Mouse (Mus musculus): ENCODE results near the gene Fam172a.

Fam172a gene

GRCm38 (mm10) chr13:77976248-77976647, 274.4 kb downstream of the Fam172a start:
- no peak for DNase-seq

GRCm38 (mm10) chr13:77977121-77977520, 275.3 kb downstream of the Fam172a start:
- no peak for DNase-seq

- DNase-seq = peak; percentile 10 to 42
Measured at GRCm38 (mm10) chr13:77982105-77982851, 280.4 kb downstream of the Fam172a start.

- no peak for DNase-seq
Measured at GRCm38 (mm10) chr13:77982852-77983202, 281.0 kb downstream of the Fam172a start.

- DNase-seq = no peak
Measured at GRCm38 (mm10) chr13:77991189-77991886, 289.5 kb downstream of the Fam172a start.

GRCm38 (mm10) chr13:78004649-78005048, 302.8 kb downstream of the Fam172a start:
- DNase-seq = no peak

GRCm38 (mm10) chr13:78005344-78005743, 303.5 kb downstream of the Fam172a start:
- DNase-seq = no peak

GRCm38 (mm10) chr13:78010176-78010575, 308.3 kb downstream of the Fam172a start:
- no peak for DNase-seq

- peak in 1 of 2 experiments; percentile 20 for DNase-seq
Measured at GRCm38 (mm10) chr13:78024683-78025294, 323.0 kb downstream of the Fam172a start, which contains the start of gene Pou5f2. TSS of gene Pou5f2 (plus strand) at chr13:78024902.

GRCm38 (mm10) chr13:78032821-78033220, 331.0 kb downstream of the Fam172a start:
- DNase-seq = no peak

- no peak for DNase-seq
Measured at GRCm38 (mm10) chr13:78037203-78037602, 335.4 kb downstream of the Fam172a start.

- no peak for DNase-seq
Measured at GRCm38 (mm10) chr13:78043203-78043602, 341.4 kb downstream of the Fam172a start.

GRCm38 (mm10) chr13:78045116-78045515, 343.3 kb downstream of the Fam172a start:
- no peak for DNase-seq

- DNase-seq = no peak
Measured at GRCm38 (mm10) chr13:78087751-78088150, 385.9 kb downstream of the Fam172a start.

GRCm38 (mm10) chr13:78090701-78091100, 388.9 kb downstream of the Fam172a start:
- no peak for DNase-seq

- no peak for DNase-seq
Measured at GRCm38 (mm10) chr13:78091949-78092348, 390.1 kb downstream of the Fam172a start.

- DNase-seq = no peak
Measured at GRCm38 (mm10) chr13:78094352-78094751, 392.5 kb downstream of the Fam172a start.

GRCm38 (mm10) chr13:78095071-78095973, 393.5 kb downstream of the Fam172a start:
- no peak for DNase-seq

- DNase-seq = no peak
Measured at GRCm38 (mm10) chr13:78098858-78099445, 397.1 kb downstream of the Fam172a start.

GRCm38 (mm10) chr13:78099746-78100530, 398.1 kb downstream of the Fam172a start:
- no peak for DNase-seq

- no peak for DNase-seq
Measured at GRCm38 (mm10) chr13:78100664-78101063, 398.8 kb downstream of the Fam172a start.
